Mouse (Mus musculus): ENCODE data around the gene Elmo1. TPM values are rescaled to one million over a fixed set of nuclear protein-coding genes. Genes with fewer than 3 reads are reported as not detected.

Gene Elmo1
- polyA plus RNA-seq, 1 experiment from 2014 or later: 45.9 TPM

GRCm38 (mm10) chr13:20237615-20238014, 147.2 kb downstream of the Elmo1 start:
- Histone ChIP-seq H3K4me2 (no peak overlapping the region), H3K36me3 (no peaks in the 10 kb centered on the region), H3K4me3 (no peak overlapping the region), H3K4me1 (replicated peaks) (no peaks in the 10 kb centered on the region; the same call in 1 of the 2 replicates), H3K9ac (no peak overlapping the region), H3K27me3 (no peaks in the 10 kb centered on the region), H3K27ac (no peak overlapping the region), H3K9me3 (no peaks in the 10 kb centered on the region)
- WGBS: 77% methylated on average over 5 of the region's 5 CpGs
- no peak for ATAC-seq (ENCODE audit: low FRiP score)

GRCm38 (mm10) chr13:20238146-20238545, 147.8 kb downstream of the Elmo1 start:
- H3K27me3 ChIP-seq: no peaks in the 10 kb centered on the region
- H3K9me3 ChIP-seq: no peaks in the 10 kb centered on the region
- H3K27ac ChIP-seq: no peak overlapping the region
- H3K36me3 ChIP-seq: no peaks in the 10 kb centered on the region
- H3K4me2 ChIP-seq: no peak overlapping the region
- no peaks in the 10 kb centered on the region for H3K4me1 ChIP-seq (replicated peaks)
- H3K4me3 ChIP-seq: no peak overlapping the region
- ATAC-seq (ENCODE audit: low FRiP score): no peak
- no peak overlapping the region for H3K9ac ChIP-seq
- WGBS: 73% methylated on average over 3 of the region's 3 CpGs

- H3K36me3 ChIP-seq: no peaks in the 10 kb centered on the region
- H3K27me3 ChIP-seq: no peaks in the 10 kb centered on the region
- H3K27ac ChIP-seq: no peak overlapping the region
- H3K4me3 ChIP-seq: no peak overlapping the region
- no peak overlapping the region for H3K4me2 ChIP-seq
- WGBS: 85% methylated on average over 3 of the region's 3 CpGs
- ATAC-seq (ENCODE audit: low FRiP score): no peak
- H3K9me3 ChIP-seq: no peaks in the 10 kb centered on the region
- no peak overlapping the region for H3K9ac ChIP-seq
- H3K4me1 ChIP-seq (replicated peaks): no peaks in the 10 kb centered on the region
Observed at GRCm38 (mm10) chr13:20238743-20239142, 148.3 kb downstream of the Elmo1 start.

DNA sequence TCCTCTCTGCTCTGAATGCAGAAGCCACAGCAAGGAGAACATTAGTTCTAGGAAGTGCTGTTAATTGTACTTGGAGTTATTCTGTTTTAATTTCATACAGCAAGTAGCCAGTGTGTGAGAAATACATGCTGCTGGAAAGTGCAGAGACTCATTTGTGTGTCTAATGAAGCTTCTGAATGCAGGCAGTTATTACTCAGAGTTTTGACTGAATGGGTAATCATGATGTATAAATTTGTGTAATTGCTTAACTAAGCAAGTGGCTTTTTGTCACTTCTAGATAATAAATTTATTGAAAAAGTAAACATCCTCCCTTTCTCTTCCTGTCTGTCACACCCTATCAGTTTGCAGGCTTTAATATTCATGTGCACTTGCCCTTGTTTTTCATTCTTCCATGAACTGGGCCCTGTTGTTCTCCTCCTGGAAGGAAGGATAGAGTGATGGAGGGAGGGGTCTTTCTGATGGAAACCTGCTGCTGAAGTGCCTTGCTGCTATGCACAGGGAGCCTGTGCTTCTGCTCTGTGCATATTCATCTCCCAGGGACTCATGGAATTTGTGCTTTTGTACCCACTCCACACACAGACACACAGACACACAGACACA, 159.8 kb downstream of the Elmo1 start:
- Histone ChIP-seq H3K27ac (no peak overlapping the region), H3K36me3 (no peaks in the 10 kb centered on the region), H3K27me3 (no peaks in the 10 kb centered on the region), H3K9ac (no peak overlapping the region), H3K4me3 (no peak overlapping the region), H3K9me3 (no peaks in the 10 kb centered on the region), H3K4me1 (replicated peaks) (no peaks in the 10 kb centered on the region), H3K4me2 (no peak overlapping the region)
- no peak for ATAC-seq (ENCODE audit: low FRiP score)

DNA sequence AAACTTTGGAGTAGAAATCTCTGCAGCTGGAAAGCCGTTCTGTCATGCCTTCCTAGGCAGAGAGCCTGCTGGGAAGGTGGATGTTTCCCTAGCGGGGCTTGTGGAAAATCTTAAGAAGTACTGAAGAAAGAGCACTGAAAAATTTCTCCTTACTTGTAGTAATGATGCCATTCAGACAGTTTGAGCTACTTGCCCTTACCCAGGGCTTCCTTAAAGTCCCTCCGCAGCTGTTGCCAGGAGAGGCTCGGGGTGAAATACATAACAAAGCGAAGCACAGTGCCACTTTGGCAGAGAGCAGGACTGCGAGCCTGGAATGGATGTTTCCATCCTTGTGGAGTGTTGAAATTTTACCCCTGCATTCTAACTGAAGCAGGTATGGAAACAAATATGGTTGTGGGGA, 164.5 kb downstream of the Elmo1 start:
- Histone ChIP-seq H3K4me3 (no peak overlapping the region), H3K27ac (no peak overlapping the region)
- ATAC-seq (ENCODE audit: low FRiP score): no peak

GRCm38 (mm10) chr13:20255380-20255779, 165.0 kb downstream of the Elmo1 start:
- WGBS: 88% methylated on average over 3 of the region's 3 CpGs
- H3K27ac ChIP-seq: no peak overlapping the region
- no peak overlapping the region for H3K4me3 ChIP-seq
- H3K36me3 ChIP-seq: no peaks in the 10 kb centered on the region
- H3K27me3 ChIP-seq: no peaks in the 10 kb centered on the region
- H3K4me1 ChIP-seq (replicated peaks): no peaks in the 10 kb centered on the region
- H3K9ac ChIP-seq: no peak overlapping the region
- no peaks in the 10 kb centered on the region for H3K9me3 ChIP-seq
- no peak for ATAC-seq (ENCODE audit: low FRiP score)
- H3K4me2 ChIP-seq: no peak overlapping the region

More for the DNA sequence above, 164.5 kb downstream of the Elmo1 start:
- no peaks in the 10 kb centered on the region for H3K9me3 ChIP-seq
- 76% methylated on average over 6 of the region's 6 CpGs for WGBS
- no peaks in the 10 kb centered on the region for H3K36me3 ChIP-seq
- H3K4me2 ChIP-seq: no peak overlapping the region
- H3K9ac ChIP-seq: no peak overlapping the region
- no peaks in the 10 kb centered on the region for H3K4me1 ChIP-seq (replicated peaks)
- no peaks in the 10 kb centered on the region for H3K27me3 ChIP-seq

GRCm38 (mm10) chr13:20256613-20257012, 166.2 kb downstream of the Elmo1 start:
- Histone ChIP-seq H3K9ac (no peak overlapping the region), H3K36me3 (no peaks in the 10 kb centered on the region), H3K27me3 (no peaks in the 10 kb centered on the region), H3K4me2 (no peak overlapping the region), H3K9me3 (no peaks in the 10 kb centered on the region), H3K4me3 (no peak overlapping the region), H3K4me1 (replicated peaks) (no peaks in the 10 kb centered on the region), H3K27ac (no peak overlapping the region)
- ATAC-seq (ENCODE audit: low FRiP score): no peak
- WGBS: 93% methylated on average over 4 of the region's 4 CpGs

- Histone ChIP-seq H3K4me2 (no peak overlapping the region), H3K27me3 (no peaks in the 10 kb centered on the region), H3K9ac (no peak overlapping the region), H3K27ac (no peak overlapping the region), H3K9me3 (no peaks in the 10 kb centered on the region), H3K4me1 (replicated peaks) (no peaks in the 10 kb centered on the region), H3K4me3 (no peak overlapping the region), H3K36me3 (no peaks in the 10 kb centered on the region)
- ATAC-seq (ENCODE audit: low FRiP score): no peak
- 87% methylated on average over 8 of the region's 8 CpGs for WGBS
Observed at GRCm38 (mm10) chr13:20257562-20258525, 167.4 kb downstream of the Elmo1 start.

DNA sequence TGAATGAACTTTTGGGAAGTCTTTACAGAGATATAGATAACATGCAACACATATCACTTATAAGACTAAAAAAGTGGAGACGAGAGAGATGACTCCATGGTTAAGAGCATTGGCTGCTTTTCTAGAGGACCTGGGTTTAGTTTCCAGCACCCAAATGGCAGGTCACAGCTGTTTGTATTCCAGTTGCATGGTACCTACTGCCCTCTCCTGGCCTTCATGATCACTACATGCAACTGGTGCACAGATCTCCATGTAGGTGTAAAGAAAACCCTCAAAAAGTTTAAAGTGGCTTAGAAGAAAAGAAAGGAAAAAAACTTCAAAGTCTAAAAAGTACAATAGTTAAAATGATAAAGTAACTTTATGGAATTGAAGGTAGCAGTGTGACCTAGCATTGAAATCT, 172.8 kb downstream of the Elmo1 start:
- no peak overlapping the region for H3K27ac ChIP-seq
- no peak for ATAC-seq (ENCODE audit: low FRiP score)
- WGBS: 97% methylated on average over 1 of the region's 1 CpGs

GRCm38 (mm10) chr13:20270148-20270547, 179.8 kb downstream of the Elmo1 start:
- ATAC-seq (ENCODE audit: low FRiP score): no peak
- Histone ChIP-seq H3K27ac (no peak overlapping the region), H3K4me3 (no peak overlapping the region), H3K4me1 (replicated peaks) (no peaks in the 10 kb centered on the region), H3K4me2 (no peak overlapping the region), H3K27me3 (no peaks in the 10 kb centered on the region), H3K9me3 (no peaks in the 10 kb centered on the region), H3K36me3 (no peaks in the 10 kb centered on the region), H3K9ac (no peak overlapping the region)
- 64% methylated on average over 6 of the region's 6 CpGs for WGBS

More for the DNA sequence above, 172.8 kb downstream of the Elmo1 start:
- Histone ChIP-seq H3K4me1 (replicated peaks) (no peaks in the 10 kb centered on the region), H3K36me3 (no peaks in the 10 kb centered on the region), H3K27me3 (no peaks in the 10 kb centered on the region), H3K9me3 (no peaks in the 10 kb centered on the region), H3K9ac (no peak overlapping the region), H3K4me3 (no peak overlapping the region), H3K4me2 (no peak overlapping the region)

GRCm38 (mm10) chr13:20271799-20272198, 181.4 kb downstream of the Elmo1 start:
- 52% methylated on average over 3 of the region's 3 CpGs for WGBS
- H3K4me2 ChIP-seq: no peak overlapping the region
- no peaks in the 10 kb centered on the region for H3K36me3 ChIP-seq
- no peak overlapping the region for H3K4me3 ChIP-seq
- ATAC-seq (ENCODE audit: low FRiP score): no peak
- H3K27me3 ChIP-seq: no peaks in the 10 kb centered on the region
- H3K9me3 ChIP-seq: no peaks in the 10 kb centered on the region
- no peak overlapping the region for H3K27ac ChIP-seq
- H3K4me1 ChIP-seq (replicated peaks): no peaks in the 10 kb centered on the region
- no peak overlapping the region for H3K9ac ChIP-seq

GRCm38 (mm10) chr13:20272562-20272961, 182.2 kb downstream of the Elmo1 start:
- H3K27ac ChIP-seq: no peak overlapping the region
- no peaks in the 10 kb centered on the region for H3K27me3 ChIP-seq
- no peak overlapping the region for H3K4me2 ChIP-seq
- 48% methylated on average over 6 of the region's 6 CpGs for WGBS
- ATAC-seq (ENCODE audit: low FRiP score): 0 out of 2 replicates have a peak, but pooled peaks have one; percentile 43
- no peak overlapping the region for H3K4me3 ChIP-seq
- H3K9me3 ChIP-seq: no peaks in the 10 kb centered on the region
- H3K36me3 ChIP-seq: no peaks in the 10 kb centered on the region
- H3K9ac ChIP-seq: no peak overlapping the region
- no peaks in the 10 kb centered on the region for H3K4me1 ChIP-seq (replicated peaks)

DNA sequence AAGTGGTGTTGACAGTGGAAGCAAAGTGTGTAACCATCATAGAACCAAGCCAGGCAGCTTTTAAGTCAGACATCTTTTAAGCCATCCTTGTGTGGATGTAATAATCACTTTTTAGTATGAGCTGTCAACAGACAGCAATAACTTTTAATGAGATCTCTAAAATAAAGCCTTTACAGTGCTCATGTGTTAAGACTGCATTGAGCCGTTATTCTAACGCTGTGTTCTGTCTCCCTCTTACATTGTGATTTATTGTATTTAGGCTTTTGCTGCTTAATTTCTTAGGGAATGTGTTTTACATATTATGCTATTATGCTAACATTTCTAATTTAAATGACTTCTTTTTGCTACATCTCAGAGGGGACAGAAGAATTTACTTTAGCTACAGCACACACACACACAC, 189.5 kb downstream of the Elmo1 start:
- no peak overlapping the region for H3K9ac ChIP-seq
- no peaks in the 10 kb centered on the region for H3K4me1 ChIP-seq (replicated peaks)
- no peak overlapping the region for H3K4me3 ChIP-seq
- no peaks in the 10 kb centered on the region for H3K27me3 ChIP-seq
- H3K27ac ChIP-seq: no peak overlapping the region
- no peak for ATAC-seq (ENCODE audit: low FRiP score)
- no peaks in the 10 kb centered on the region for H3K36me3 ChIP-seq
- H3K4me2 ChIP-seq: no peak overlapping the region
- H3K9me3 ChIP-seq: no peaks in the 10 kb centered on the region
- WGBS: 90% methylated on average over 2 of the region's 2 CpGs

Data from hindbrain, embryonic 13.5 days (tissue).